Mouse (Mus musculus) liver, embryonic 11.5 days (tissue): ENCODE data around the gene Scgb2a2. TPM values are rescaled to one million over a fixed set of nuclear protein-coding genes. Genes with fewer than 3 reads are reported as not detected.

Experiments used
- microRNA-seq: library from miRNA; unstranded; fragments of <30 nt; microRNA quantifications from one replicate; pipeline ENCODE4, GENCODE M21; 2017; ENCODE audit warnings: borderline number of aligned reads
- polyA plus RNA-seq: library from polyadenylated mRNA; unstranded; fragments of >200 nt; fragmentation: Nextera tagmentation; extraction: Ambion mirVana; gene quantifications from 2 replicates; pipeline ENCODE4 v1.2.1, GENCODE M21; 2014

The Scgb2a2 gene
- polyA plus RNA-seq, 1 experiment from 2014 or later: not detected

Small RNA genes lying within 50 kb of the gene (microRNA-seq; reads per million reads assigned to microRNA genes)
- not detected for gene Gm22369

Other genes starting within 250 kb of the Scgb2a2 start
- gene Incenp, start 52.0 kb downstream of the Scgb2a2 start, polyA plus RNA-seq: 116 and 118 TPM in 2 replicates
- 3,796 and 3,887 TPM in 2 replicates for gene Fth1, start 133.0 kb downstream of the Scgb2a2 start, polyA plus RNA-seq
- 0.31 and 0.59 TPM in 2 replicates for gene Best1, start 154.1 kb downstream of the Scgb2a2 start, polyA plus RNA-seq
- gene Rab3il1, start 154.1 kb downstream of the Scgb2a2 start, polyA plus RNA-seq: 133 and 137 TPM in 2 replicates
- 7.2 and 7.3 TPM in 2 replicates for gene Fads3, start 194.0 kb downstream of the Scgb2a2 start, polyA plus RNA-seq